Mouse (Mus musculus) hindbrain, embryonic 10.5 days (tissue): Measurements from ENCODE around the gene Hecw2. TPM values are rescaled to one million over a fixed set of nuclear protein-coding genes. Genes with fewer than 3 reads are reported as not detected.
A peak's percentile ranks its signal among the peaks of the same experiment; 100 is the strongest.

Experiments used
- DNase-seq: peaks from one replicate; pipeline ENCODE4 v3.0.0-alpha.2; 2017; ENCODE audit warnings: low spot score
- H3K27ac ChIP-seq: fragments of 300-500 bp; sonication (generic); 2 replicates; pipeline ENCODE4 v1.5.1; 2016; ENCODE audit warnings: mild to moderate bottlenecking, moderate library complexity
- H3K27me3 ChIP-seq: fragments of 300-500 bp; sonication (generic); 2 replicates; pipeline ENCODE4 v1.6.1; 2016; ENCODE audit warnings: mild to moderate bottlenecking; ENCODE audit not compliant: poor library complexity, insufficient read depth, severe bottlenecking
- H3K36me3 ChIP-seq: fragments of 300-500 bp; sonication (generic); 2 replicates; pipeline ENCODE4 v1.6.1; 2016; ENCODE audit warnings: mild to moderate bottlenecking, moderate library complexity
- H3K4me1 ChIP-seq: fragments of 300-500 bp; sonication (generic); replicated peaks from 2 replicates; pipeline ENCODE4 v1.6.1; 2016; ENCODE audit warnings: mild to moderate bottlenecking
- H3K4me3 ChIP-seq: fragments of 300-500 bp; sonication (generic); 2 replicates; pipeline ENCODE4 v1.5.1; 2016; ENCODE audit warnings: mild to moderate bottlenecking, moderate library complexity
- H3K9me3 ChIP-seq: fragments of 300-500 bp; sonication (generic); 2 replicates; pipeline ENCODE4 v1.6.1; 2016; ENCODE audit warnings: mild to moderate bottlenecking, moderate library complexity
- WGBS: fragments of 180-500 bp; shearing (Covaris S2); methylation state at CpG from one replicate; pipeline ENCODE4 v1.1.7; 2016; 5-methylcytosine and 5-hydroxymethylcytosine counted together
- polyA plus RNA-seq: library from polyadenylated mRNA; unstranded; fragments of >200 nt; fragmentation: Nextera tagmentation; extraction: Ambion mirVana; gene quantifications from 2 replicates; pipeline ENCODE4 v1.2.1, GENCODE M21; 2016

Hecw2 gene
- polyA plus RNA-seq, 1 experiment from 2014 or later: 5.1 TPM

DNA sequence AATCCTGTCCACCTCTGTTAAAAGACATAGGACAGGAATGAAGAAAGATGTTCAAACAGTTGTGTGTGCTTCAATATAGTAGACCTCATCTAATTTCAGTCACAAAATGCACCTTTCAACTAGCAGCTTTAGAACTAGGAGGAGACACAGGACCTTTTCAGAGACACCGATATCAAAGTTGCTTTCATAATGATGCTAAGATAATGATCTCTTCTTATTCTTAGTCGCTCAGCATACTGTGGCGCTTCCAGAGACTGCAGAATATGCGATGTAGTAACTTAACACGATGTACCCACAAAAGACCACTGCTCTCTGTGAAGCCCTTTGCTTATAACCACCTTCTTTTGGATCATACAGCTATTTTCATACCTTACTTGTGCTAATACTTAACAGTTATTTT, 399.9 kb downstream of the Hecw2 start:
- Histone ChIP-seq H3K9me3 (no peaks in the 10 kb centered on the region), H3K27me3 (no peaks in the 10 kb centered on the region), H3K27ac (no peak overlapping the region), H3K4me1 (no peaks in the 10 kb centered on the region), H3K4me3 (no peak overlapping the region), H3K36me3 (no peaks in the 10 kb centered on the region)
- WGBS: 90% methylated on average over 5 of the region's 5 CpGs
- DNase-seq: no peak

DNA sequence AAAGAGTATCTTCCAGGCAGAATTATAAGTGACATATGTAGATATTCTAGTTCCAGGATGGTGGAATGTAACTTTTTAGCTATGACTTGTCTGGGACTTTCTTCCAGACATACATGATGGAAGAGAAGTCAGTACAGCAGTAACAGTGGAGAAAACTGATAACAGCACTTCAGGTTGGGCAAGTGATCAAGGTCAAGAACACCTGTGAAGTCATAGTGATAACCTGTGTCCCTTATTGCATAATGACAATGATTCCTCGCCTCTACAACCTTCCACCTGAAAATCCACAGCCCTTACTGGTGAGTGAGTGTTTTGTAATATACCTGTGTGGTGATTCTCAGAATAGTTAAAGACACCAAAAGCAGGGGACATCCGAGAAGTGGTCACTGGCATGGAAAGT, 400.7 kb downstream of the Hecw2 start:
- H3K27ac ChIP-seq: no peak overlapping the region
- H3K4me3 ChIP-seq: no peak overlapping the region
- no peak for DNase-seq
- WGBS: 82% methylated on average over 2 of the region's 2 CpGs
- H3K9me3 ChIP-seq: no peaks in the 10 kb centered on the region
- H3K27me3 ChIP-seq: no peaks in the 10 kb centered on the region
- no peaks in the 10 kb centered on the region for H3K4me1 ChIP-seq
- no peaks in the 10 kb centered on the region for H3K36me3 ChIP-seq

DNA sequence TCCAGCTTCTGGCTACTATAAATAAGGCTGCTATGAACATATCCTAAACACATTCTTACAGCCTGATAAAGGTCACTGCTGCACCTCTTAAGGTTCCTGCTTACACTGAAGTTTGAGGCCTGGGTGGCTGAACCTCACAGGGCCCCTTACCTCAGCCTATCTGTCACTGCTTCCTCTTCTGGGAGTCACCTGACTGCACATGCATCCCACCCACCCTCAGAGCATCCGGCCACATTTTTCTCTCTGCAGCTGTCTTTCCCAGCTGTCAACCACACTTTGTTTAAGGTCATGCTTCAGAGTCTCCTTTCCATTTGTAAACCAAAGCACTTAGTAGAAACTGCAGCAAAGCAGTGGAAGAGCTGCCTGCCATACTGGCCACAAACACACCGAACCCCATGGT, 403.6 kb downstream of the Hecw2 start:
- Histone ChIP-seq H3K36me3 (no peaks in the 10 kb centered on the region), H3K27me3 (no peaks in the 10 kb centered on the region), H3K27ac (no peak overlapping the region), H3K4me1 (no peaks in the 10 kb centered on the region), H3K9me3 (no peaks in the 10 kb centered on the region), H3K4me3 (no peak overlapping the region)
- WGBS: 89% methylated on average over 2 of the region's 2 CpGs
- DNase-seq: no peak

DNA sequence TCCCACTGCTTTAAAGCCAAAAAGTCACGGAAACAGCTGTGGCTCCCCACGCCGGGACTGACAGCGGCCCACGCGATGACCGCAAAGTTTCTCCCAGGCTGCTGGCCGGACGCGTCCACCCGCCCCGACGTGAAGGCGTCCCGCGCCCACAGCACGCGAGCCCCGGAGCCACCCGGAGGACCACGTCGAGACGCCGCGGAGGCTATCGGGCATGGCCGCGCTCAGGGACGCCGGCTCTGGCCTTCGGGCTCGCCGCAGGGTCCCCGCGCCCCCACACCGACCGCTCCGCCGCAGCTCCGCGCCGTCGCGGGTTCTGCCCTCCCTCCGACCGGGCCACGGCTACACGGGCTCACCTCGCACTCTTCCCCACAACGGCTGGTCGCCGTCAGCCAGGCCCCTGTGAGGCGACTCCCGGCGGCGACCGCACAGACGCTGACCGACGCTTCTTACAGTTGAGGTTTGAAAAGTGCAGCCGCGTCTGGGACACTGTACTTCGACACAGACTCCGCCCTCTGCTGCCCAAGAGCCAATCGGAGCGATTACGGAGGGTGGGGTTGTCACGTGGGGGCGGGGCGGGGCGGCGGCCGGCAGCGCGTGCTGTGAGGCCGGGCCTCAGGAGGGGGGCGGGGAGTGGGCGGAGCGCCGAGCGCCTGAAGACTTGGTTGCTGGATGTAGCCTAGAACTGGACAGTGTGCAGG, 410.1 kb downstream of the Hecw2 start, which contains the start of gene Stk17b:
Gene Stk17b (minus strand): TSS at position 504 of the 698 bp plus-strand sequence.
- Histone ChIP-seq H3K27ac (peak within 1 kb of the TSS; percentile 93), H3K27me3 (no peaks in the 10 kb centered on the region), H3K9me3 (no peaks in the 10 kb centered on the region), H3K4me3 (peak within 1 kb of the TSS; percentile 88), H3K4me1 (peaks cover 6% of the 10 kb centered on the region; the same call in 1 of the 2 replicates), H3K36me3 (no peaks in the 10 kb centered on the region)
- WGBS: under 1% methylated on average over 73 of the region's 81 CpGs
- DNase-seq: peak; percentile 93

DNA sequence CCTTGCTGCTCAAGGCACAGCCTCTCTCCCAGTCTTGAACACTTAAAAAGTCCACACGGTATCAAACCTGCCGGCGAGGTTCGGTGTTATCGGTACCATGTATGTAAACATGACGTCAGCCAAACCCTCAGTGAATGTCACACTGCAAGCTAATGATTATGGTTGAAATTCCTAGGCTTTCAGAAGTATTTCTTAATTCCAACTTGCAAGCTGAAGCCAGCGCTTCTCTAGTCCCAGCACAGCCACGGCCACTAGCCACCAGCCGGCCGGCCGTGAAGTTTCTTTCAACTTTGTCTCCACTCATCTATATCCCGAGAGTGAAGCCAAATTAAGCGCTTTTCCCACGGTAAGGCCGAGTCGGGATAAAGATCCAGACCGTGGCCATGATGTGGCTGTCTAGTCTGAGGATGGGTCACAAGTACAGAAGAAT, 410.7 kb downstream of the Hecw2 start:
- H3K27me3 ChIP-seq: no peaks in the 10 kb centered on the region
- DNase-seq: no peak
- WGBS: under 1% methylated on average over 17 of the region's 17 CpGs
- no peaks in the 10 kb centered on the region for H3K9me3 ChIP-seq
- H3K36me3 ChIP-seq: no peaks in the 10 kb centered on the region
- peak overlapping the region; percentile 88 for H3K4me3 ChIP-seq
- peaks cover 6% of the 10 kb centered on the region; the same call in 1 of the 2 replicates for H3K4me1 ChIP-seq
- peak overlapping the region; percentile 93 for H3K27ac ChIP-seq

DNA sequence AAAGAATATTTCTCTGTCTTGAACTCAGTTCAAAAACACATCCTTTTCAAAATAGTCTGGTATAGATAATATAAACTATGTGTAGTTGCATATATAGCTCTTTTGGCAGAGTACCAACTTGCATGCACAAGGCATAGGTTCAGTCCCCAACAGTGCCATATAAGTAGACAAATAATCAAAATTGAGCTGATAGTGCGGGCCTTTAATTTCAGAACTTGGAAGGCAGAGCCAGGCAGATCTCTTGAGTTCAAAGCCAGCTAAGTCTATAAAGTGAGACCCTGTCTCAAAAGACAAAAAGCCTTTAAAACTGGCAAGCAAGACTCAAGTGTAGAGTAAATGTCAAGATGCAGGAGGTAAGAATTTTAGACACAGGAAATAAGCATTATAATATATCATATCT, 412.0 kb downstream of the Hecw2 start:
- Histone ChIP-seq H3K4me3 (no peak overlapping the region), H3K36me3 (no peaks in the 10 kb centered on the region), H3K9me3 (no peaks in the 10 kb centered on the region), H3K27ac (no peak overlapping the region), H3K27me3 (no peaks in the 10 kb centered on the region), H3K4me1 (peaks cover 6% of the 10 kb centered on the region; the same call in 1 of the 2 replicates)
- no peak for DNase-seq
- 97% methylated on average over 1 of the region's 1 CpGs for WGBS

DNA sequence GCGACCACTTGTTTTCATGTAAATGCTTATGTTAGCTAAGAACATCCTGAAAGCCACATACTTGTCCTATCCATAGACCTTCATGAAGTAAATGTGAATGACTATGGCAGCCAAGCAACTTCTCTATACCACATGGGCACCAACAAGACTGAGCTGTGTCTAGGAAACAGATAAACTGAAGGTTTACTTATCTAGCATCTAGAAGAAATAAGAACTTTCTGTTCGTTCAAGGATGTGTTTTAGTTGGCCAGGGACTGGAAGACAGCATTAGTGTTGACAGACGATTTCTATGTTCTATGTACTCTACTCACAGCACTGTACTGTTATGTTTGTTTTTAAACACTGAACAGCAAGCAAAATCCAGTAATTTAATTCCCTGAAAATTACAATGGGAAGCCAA, 412.9 kb downstream of the Hecw2 start:
- H3K27ac ChIP-seq: no peak overlapping the region
- WGBS: 83% methylated on average over 3 of the region's 3 CpGs
- DNase-seq: no peak
- peaks cover 6% of the 10 kb centered on the region; the same call in 1 of the 2 replicates for H3K4me1 ChIP-seq
- no peaks in the 10 kb centered on the region for H3K9me3 ChIP-seq
- no peaks in the 10 kb centered on the region for H3K36me3 ChIP-seq
- no peak overlapping the region for H3K4me3 ChIP-seq
- no peaks in the 10 kb centered on the region for H3K27me3 ChIP-seq

DNA sequence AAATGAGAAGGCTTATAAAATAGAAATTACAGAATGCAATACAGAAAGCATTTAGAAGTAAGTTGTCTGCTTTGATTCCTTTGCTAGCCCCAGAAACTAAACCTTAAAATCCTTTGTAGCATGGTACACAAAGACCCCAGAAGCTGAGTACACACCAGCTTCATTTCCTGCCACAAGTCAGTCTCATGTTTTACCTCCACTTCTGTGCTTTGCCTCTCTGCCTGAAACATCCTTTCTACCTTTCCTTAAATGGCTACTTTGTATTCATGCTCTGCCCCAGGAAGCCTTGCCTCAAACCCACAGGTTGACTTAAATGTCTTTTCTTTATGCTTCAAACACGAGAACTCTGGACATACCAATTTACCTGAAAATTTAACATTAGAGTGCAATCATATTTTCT, 413.7 kb downstream of the Hecw2 start:
- H3K27me3 ChIP-seq: no peaks in the 10 kb centered on the region
- H3K36me3 ChIP-seq: no peaks in the 10 kb centered on the region
- H3K9me3 ChIP-seq: no peaks in the 10 kb centered on the region
- H3K4me3 ChIP-seq: no peak overlapping the region
- H3K4me1 ChIP-seq: peaks cover 6% of the 10 kb centered on the region; the same call in 1 of the 2 replicates
- DNase-seq: no peak
- no peak overlapping the region for H3K27ac ChIP-seq
- 88% methylated on average over 1 of the region's 1 CpGs for WGBS

DNA sequence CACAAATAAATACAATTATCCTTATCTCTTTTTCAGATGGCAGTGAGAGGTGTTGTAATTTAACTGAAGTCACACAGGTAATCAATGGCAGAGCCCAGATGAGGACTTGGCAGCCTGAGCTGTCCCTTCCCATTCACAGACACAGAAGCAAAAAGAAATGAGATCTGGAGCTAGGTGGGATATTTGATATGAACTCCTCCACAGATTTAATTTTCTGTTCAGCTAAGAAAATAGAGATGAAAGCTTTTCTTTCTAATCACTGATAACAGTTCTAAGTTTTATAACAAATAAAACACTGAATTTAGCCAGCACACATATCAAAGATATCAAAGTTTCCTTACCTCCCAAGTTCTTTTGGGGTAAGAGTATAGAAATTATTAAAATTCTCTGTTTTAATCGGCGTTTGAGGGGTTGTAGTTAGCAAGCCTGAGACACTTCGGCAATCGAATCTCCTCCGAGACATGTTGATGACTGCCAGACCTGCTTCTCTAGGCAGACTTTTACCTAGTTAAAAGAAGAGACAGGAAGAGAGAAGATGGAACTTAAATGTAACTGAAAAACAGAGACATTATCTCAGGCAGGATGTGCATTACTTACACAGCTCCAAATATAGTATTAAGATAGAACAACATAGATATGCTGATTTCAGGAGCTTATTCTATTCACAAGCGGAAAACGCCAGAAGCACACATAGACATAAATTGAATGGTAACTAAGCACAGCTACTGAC, 418.6 kb downstream of the Hecw2 start:
- no peaks in the 10 kb centered on the region for H3K27me3 ChIP-seq
- 95% methylated on average over 7 of the region's 7 CpGs for WGBS
- DNase-seq: no peak
- H3K4me1 ChIP-seq: no peaks in the 10 kb centered on the region
- no peaks in the 10 kb centered on the region for H3K9me3 ChIP-seq
- H3K36me3 ChIP-seq: no peaks in the 10 kb centered on the region
- H3K4me3 ChIP-seq: no peak overlapping the region
- H3K27ac ChIP-seq: no peak overlapping the region

DNA sequence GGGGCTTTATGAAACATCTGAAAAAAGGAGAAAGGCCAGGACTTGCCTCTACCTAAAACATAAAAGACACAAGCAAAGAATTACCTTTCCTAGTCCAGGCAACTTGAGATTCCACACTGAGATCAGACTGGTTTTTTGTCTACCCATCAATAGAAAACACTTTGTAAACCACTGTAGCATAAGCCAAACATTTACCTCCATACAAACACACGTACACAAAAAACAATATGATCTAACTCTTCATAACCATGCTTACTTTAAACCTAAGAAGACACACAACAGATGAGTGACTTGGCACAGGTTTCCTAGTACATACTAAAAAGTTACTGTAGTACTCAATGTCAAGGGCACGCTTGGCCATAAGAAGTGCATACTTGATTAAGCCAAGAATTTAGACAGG, 419.4 kb downstream of the Hecw2 start:
- H3K9me3 ChIP-seq: no peaks in the 10 kb centered on the region
- no peak for DNase-seq
- H3K27me3 ChIP-seq: no peaks in the 10 kb centered on the region
- H3K4me1 ChIP-seq: no peaks in the 10 kb centered on the region
- no peak overlapping the region for H3K27ac ChIP-seq
- no peaks in the 10 kb centered on the region for H3K36me3 ChIP-seq
- no peak overlapping the region for H3K4me3 ChIP-seq
- 89% methylated on average over 2 of the region's 2 CpGs for WGBS

DNA sequence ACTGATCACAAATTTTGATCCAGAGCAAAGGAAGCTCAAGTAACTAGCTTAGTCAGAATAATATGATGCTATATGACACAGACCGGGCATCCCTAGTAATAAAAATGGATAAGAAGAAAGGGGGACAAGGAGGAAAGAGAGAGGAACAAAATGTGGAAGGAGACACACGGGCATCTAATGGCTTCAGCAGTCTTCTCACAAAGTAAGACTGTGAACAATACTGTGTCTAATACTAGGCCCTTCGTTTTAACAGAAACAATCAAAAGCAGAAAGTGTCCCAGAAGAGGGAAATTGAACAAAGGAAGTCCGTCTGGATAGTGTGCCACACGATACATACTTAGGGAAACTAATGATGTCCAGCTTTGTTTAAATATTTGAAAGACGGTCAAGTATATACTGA, 419.9 kb downstream of the Hecw2 start:
- 90% methylated on average over 6 of the region's 6 CpGs for WGBS
- Histone ChIP-seq H3K9me3 (no peaks in the 10 kb centered on the region), H3K27ac (no peak overlapping the region), H3K4me1 (no peaks in the 10 kb centered on the region), H3K36me3 (no peaks in the 10 kb centered on the region), H3K4me3 (no peak overlapping the region), H3K27me3 (no peaks in the 10 kb centered on the region)
- DNase-seq: no peak

DNA sequence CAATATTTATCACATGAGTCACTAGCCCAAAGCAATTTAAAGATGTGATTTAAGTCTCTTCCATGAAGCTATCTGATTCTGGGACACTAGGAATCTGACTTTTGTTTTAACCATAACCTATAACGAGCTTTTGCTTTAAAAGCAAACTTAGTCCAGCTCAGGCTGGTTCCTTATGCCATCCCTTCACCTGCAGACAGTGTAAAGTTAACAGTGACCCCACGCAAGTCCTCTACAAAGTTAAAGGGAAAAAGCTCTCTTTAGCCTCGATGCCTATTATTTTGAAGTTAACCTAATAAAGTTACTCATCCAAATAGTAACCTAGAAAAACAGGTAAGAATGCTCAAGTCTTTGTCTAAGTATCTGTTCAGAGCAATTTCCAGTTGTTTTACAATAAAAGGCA, 420.4 kb downstream of the Hecw2 start:
- DNase-seq: no peak
- no peaks in the 10 kb centered on the region for H3K9me3 ChIP-seq
- WGBS: 90% methylated on average over 3 of the region's 3 CpGs
- H3K36me3 ChIP-seq: no peaks in the 10 kb centered on the region
- no peaks in the 10 kb centered on the region for H3K4me1 ChIP-seq
- H3K27ac ChIP-seq: no peak overlapping the region
- no peak overlapping the region for H3K4me3 ChIP-seq
- no peaks in the 10 kb centered on the region for H3K27me3 ChIP-seq

DNA sequence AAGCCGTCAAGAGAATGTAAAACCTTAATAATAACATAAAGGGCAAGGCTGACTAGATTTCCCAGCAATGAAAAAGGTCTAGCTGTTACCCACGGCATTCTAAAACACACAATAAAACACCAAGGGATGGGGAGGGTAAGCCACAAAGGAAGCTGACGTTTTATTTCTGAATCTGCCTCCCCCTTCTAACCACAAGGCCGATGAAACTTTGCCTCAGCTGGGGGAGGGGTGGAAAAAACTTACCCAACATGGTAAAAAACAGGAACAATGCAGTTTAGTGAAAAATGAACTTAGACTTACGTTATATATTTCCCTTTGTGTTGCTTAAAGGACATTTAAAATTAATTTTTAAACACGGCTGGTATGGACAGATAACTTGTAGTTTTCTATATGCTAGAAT, 421.0 kb downstream of the Hecw2 start:
- no peak for DNase-seq
- H3K27ac ChIP-seq: no peak overlapping the region
- H3K4me3 ChIP-seq: no peak overlapping the region
- H3K36me3 ChIP-seq: no peaks in the 10 kb centered on the region
- no peaks in the 10 kb centered on the region for H3K27me3 ChIP-seq
- no peaks in the 10 kb centered on the region for H3K9me3 ChIP-seq
- no peaks in the 10 kb centered on the region for H3K4me1 ChIP-seq
- 65% methylated on average over 6 of the region's 6 CpGs for WGBS
